Mouse (Mus musculus) cortical plate, adult 2 months (tissue): Measurements from ENCODE around the gene Ppp1r16b. TPM values are rescaled to one million over a fixed set of nuclear protein-coding genes. Genes with fewer than 3 reads are reported as not detected.

Experiments
- H3K27ac ChIP-seq: fragments of 200-500 bp; 2 replicates; pipeline ENCODE4 v1.5.1; 2012; ENCODE audit warnings: low read length, control low read depth, inconsistent platforms; ENCODE audit not compliant: insufficient read depth
- H3K4me1 ChIP-seq: fragments of 200-500 bp; 2 replicates; pipeline ENCODE4 v1.6.1; 2011; ENCODE audit warnings: low read length; ENCODE audit not compliant: control insufficient read depth, insufficient read depth
- H3K4me3 ChIP-seq: fragments of 200-500 bp; 2 replicates; pipeline ENCODE4 v1.5.1; 2011; ENCODE audit warnings: mild to moderate bottlenecking, low read length, control low read depth; ENCODE audit not compliant: insufficient read depth
- CTCF ChIP-seq: fragments of 200-500 bp; IDR thresholded peaks from 2 replicates; pipeline ENCODE4 v1.5.1; 2011; ENCODE audit warnings: mild to moderate bottlenecking, control low read depth, low read length; ENCODE audit not compliant: insufficient read depth; ENCODE audit errors: extremely low read depth
- POLR2A ChIP-seq: fragments of 200-500 bp; IDR thresholded peaks from 2 replicates; pipeline ENCODE4 v1.6.1; 2011; ENCODE audit warnings: mild to moderate bottlenecking, low read length, control low read depth; ENCODE audit not compliant: insufficient read depth; ENCODE audit errors: extremely low read depth
- polyA plus RNA-seq: library from polyadenylated mRNA; depleted of rRNA; stranded (reverse); fragments of >200 nt; gene quantifications from 2 replicates; pipeline ENCODE4 v1.2.3, GENCODE M21; 2012

Ppp1r16b gene
- polyA plus RNA-seq, 1 experiment, result 55.4 TPM

DNA sequence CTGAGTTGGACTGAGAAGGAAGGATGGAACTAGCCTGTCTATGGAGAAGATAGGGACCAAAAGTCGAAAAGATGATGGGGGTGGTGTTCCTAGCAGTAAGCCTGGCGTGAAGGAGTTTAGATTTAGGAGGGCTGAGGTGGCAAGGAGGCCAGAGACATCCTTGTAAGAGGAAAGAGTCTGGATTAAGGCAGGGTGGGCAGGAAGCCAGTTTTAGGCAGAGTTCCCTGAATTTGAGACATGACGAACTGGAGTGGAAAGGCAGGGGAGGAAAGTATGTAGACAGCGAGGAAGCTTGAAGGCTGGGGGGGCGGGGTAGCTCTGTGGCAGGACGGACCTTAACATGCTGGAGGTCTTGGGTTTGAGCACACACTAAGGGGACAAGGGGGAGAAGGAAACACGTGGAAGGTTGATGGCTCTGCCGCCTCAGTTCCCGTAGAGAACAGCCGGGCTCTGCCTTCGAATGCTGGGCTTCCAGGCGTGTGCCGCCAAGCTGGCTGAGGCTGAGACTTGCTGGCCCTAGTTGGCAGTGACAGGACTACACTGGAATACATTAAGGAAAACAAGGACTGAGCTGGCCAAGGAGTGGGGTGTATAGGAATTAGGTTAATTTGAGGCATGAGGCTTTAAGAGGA lies 105.0 kb downstream of the Ppp1r16b start:
- Histone ChIP-seq H3K4me1 (no peaks in the 10 kb centered on the region), H3K27ac (no peak overlapping the region), H3K4me3 (no peak overlapping the region)
- no peak for TF ChIP-seq CTCF
- TF ChIP-seq POLR2A, result no peak

DNA sequence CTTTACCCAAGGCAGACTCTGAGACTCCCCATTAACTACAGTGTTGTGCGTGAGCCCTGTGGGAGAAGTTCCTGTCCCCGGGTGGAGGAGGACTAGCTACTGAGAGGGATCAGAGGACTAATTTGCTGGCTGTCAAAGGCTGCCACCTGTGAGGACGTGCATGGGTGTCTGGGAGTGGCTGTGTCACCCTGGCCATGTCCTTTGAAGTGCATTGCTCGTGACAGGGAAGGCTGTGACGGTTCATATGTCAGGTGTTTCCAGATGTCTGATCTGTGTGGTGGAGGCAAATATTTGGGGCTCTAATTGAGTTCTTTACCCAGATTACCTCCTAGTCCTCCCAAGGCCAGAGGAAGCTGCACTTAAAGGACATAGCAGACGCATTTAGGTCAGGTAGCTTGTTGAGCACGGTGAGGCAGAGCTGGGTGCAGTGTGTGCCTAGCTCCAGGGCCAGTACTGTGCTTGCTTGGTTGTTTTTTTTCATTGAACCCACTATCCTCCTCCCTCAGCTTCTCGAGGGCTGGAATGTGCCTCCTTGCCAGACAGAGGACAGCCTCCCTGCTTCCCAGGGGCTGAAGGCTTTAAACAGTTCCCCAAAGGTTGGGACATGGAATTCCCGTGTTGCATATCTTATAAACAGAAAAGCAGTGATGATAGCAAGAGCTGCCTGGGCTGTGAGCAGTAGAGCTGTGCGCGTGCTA lies 106.0 kb downstream of the Ppp1r16b start:
- no peaks in the 10 kb centered on the region for H3K4me1 ChIP-seq
- H3K4me3 ChIP-seq, result no peak overlapping the region
- no peak for TF ChIP-seq POLR2A
- TF ChIP-seq CTCF, result no peak
- H3K27ac ChIP-seq, result no peak overlapping the region

- no peak for TF ChIP-seq POLR2A
- TF ChIP-seq CTCF, result no peak
- H3K4me1 ChIP-seq, result no peaks in the 10 kb centered on the region
- no peak overlapping the region for H3K4me3 ChIP-seq
- H3K27ac ChIP-seq, result no peak overlapping the region
Observed at GRCm38 (mm10) chr2:158772808-158773207, 107.6 kb downstream of the Ppp1r16b start.

DNA sequence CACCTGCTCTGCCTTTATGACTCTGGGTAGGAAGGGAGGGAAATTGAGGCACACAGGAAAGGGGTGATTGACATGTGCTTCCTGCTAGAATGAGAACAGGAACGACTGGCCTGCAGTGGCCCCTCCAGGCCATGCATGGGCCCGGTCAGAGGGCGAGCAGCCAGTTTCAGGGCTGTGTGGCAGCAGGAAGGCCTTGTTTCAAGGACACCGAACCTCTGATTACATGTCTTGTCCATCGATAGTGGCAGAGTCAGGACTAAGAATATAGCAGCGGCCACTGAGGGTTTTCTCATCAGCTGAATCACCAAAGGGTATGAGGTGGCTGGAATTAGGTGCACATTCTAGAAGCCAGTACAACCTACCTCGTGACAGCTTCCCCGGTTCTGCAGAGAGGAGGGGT lies 109.7 kb downstream of the Ppp1r16b start:
- Histone ChIP-seq H3K4me3 (no peak overlapping the region), H3K27ac (no peak overlapping the region), H3K4me1 (no peaks in the 10 kb centered on the region)
- no peak for TF ChIP-seq POLR2A
- no peak for TF ChIP-seq CTCF

GRCm38 (mm10) chr2:158776716-158777115 lies 111.5 kb downstream of the Ppp1r16b start:
- no peak for TF ChIP-seq POLR2A
- H3K27ac ChIP-seq, result no peak overlapping the region
- H3K4me1 ChIP-seq, result no peaks in the 10 kb centered on the region
- H3K4me3 ChIP-seq, result no peak overlapping the region

GRCm38 (mm10) chr2:158777490-158777889 lies 112.3 kb downstream of the Ppp1r16b start:
- Histone ChIP-seq H3K4me3 (no peak overlapping the region), H3K27ac (no peak overlapping the region), H3K4me1 (no peaks in the 10 kb centered on the region)
- TF ChIP-seq POLR2A (no peak), CTCF (no peak)

- Histone ChIP-seq H3K4me3 (no peak overlapping the region), H3K4me1 (no peaks in the 10 kb centered on the region)
- no peak for TF ChIP-seq CTCF
- no peak for TF ChIP-seq POLR2A
Observed at GRCm38 (mm10) chr2:158778349-158778748, 113.2 kb downstream of the Ppp1r16b start.

DNA sequence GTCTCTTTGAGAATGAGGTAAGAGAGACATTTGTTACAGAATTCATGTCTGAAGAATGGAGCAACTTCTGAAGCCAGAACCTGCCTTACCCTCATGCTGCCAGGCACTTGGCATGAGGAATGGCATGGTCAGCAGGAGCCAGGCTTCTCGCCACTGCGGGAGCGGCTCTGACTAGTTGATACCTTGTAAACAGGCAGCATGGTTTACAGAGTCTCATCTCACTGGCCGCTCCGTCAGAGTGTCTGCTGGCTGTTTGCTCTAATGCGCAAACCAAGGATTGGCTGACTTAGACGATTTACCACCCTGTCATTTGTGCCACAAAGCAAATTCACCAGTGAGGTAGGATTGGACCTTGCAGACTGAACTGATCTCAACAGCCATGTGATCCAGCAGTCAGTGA lies 115.9 kb downstream of the Ppp1r16b start:
- TF ChIP-seq CTCF (no peak), POLR2A (no peak)
- Histone ChIP-seq H3K27ac (no peak overlapping the region), H3K4me1 (no peaks in the 10 kb centered on the region), H3K4me3 (no peak overlapping the region)

More at GRCm38 (mm10) chr2:158778349-158778748, 113.2 kb downstream of the Ppp1r16b start:
- H3K27ac ChIP-seq, result no peak overlapping the region

- Histone ChIP-seq H3K4me1 (no peaks in the 10 kb centered on the region), H3K4me3 (no peak overlapping the region), H3K27ac (no peak overlapping the region)
- TF ChIP-seq CTCF (no peak), POLR2A (no peak)
Observed at GRCm38 (mm10) chr2:158786927-158787795, 122.0 kb downstream of the Ppp1r16b start.

- 0 out of 2 replicates have a peak within 1 kb of the TSS, but pooled peaks have one; percentile 1 for H3K27ac ChIP-seq
- peak within 1 kb of the TSS; percentile 66 for H3K4me3 ChIP-seq
- H3K4me1 ChIP-seq, result peaks cover 4% of the 10 kb centered on the region; the same call in 1 of the 2 replicates
- TF ChIP-seq POLR2A, result peak; percentile 93
- TF ChIP-seq CTCF, result no peak
Observed at GRCm38 (mm10) chr2:158794494-158795004, 129.4 kb downstream of the Ppp1r16b start, which contains the start of gene Dhx35. TSS of gene Dhx35 (plus strand) at chr2:158794807.
